In genomic region chr4:107921152-107921695, GRCm38 (mm10) we compare ENCODE assay signal across 11 mouse cellular contexts. TPM values are rescaled to one million over a fixed set of nuclear protein-coding genes. Genes with fewer than 3 reads are reported as not detected.
A peak's percentile ranks its signal among the peaks of the same experiment; 100 is the strongest.
DNase-seq lines count a peak whose midpoint lies in the region; ATAC-seq and TF ChIP-seq lines count a peak whose summit lies in the region.
"Had no signal": no experiment of that assay in that cellular context is flagged by ENCODE, and none has a peak within 500 bp of the region (broad histone marks: within the 10 kb centered on the region; RNA-seq: fewer than 3 reads in every experiment).

No protein-coding gene starts in this region.

- H3K9me3 ChIP-seq in MEL (replicated peaks; ENCODE audit: insufficient read depth, low read length), result no peaks in the 10 kb centered on the region
- no peaks in the 10 kb centered on the region for H3K9me3 ChIP-seq in liver, embryonic 12.5 days (replicated peaks)
- no peaks in the 10 kb centered on the region for H3K9me3 ChIP-seq in midbrain, embryonic 10.5 days (replicated peaks)
- H3K9me3 ChIP-seq: embryonic facial prominence, embryonic 15.5 days; lung, embryonic 15.5 days had no signal

- no peak for TF ChIP-seq RAD21 in MEL (IDR thresholded peaks at IDR 0.05; ENCODE audit: low read depth, low read length)

- peak in 1 of 2 experiments; percentile 11; a peak in 1 of 4 replicates for TF ChIP-seq EP300 in MEL (IDR thresholded peaks at IDR 0.05; ENCODE audit: low read depth in 1 of 2, low read length in 2 of 2)

- peaks cover 0 to 37% of the 10 kb centered on the region in 2 experiments; a peak in 2 of 4 replicates for H3K36me3 ChIP-seq in MEL (ENCODE audit: control insufficient read depth in 1 of 2, insufficient read depth in 2 of 2, low read length in 2 of 2)
- H3K36me3 ChIP-seq in liver, embryonic 12.5 days, result peaks cover 7% of the 10 kb centered on the region; the same call in 1 of the 2 replicates
- peaks cover 9% of the 10 kb centered on the region; the same call in 1 of the 2 replicates for H3K36me3 ChIP-seq in midbrain, embryonic 10.5 days
- H3K36me3 ChIP-seq in thymus, adult 2 months (ENCODE audit: control insufficient read depth, insufficient read depth, low read length), result no peaks in the 10 kb centered on the region
- H3K36me3 ChIP-seq: embryonic facial prominence, embryonic 15.5 days; lung, embryonic 15.5 days had no signal

- 67% methylated on average over 8 of the region's 8 CpGs for WGBS in liver, embryonic 12.5 days (ENCODE audit: insufficient replicate concordance)
- 93% methylated on average over 8 of the region's 8 CpGs for WGBS in midbrain, embryonic 10.5 days
- 80% methylated on average over 8 of the region's 8 CpGs for WGBS in thymus, adult 2 months

- H3K27me3 ChIP-seq in MEL (ENCODE audit: control insufficient read depth in 1 of 2, insufficient read depth in 2 of 2, low read length in 2 of 2), result no peaks in the 10 kb centered on the region
- H3K27me3 ChIP-seq in liver, embryonic 12.5 days (replicated peaks), result no peaks in the 10 kb centered on the region
- no peaks in the 10 kb centered on the region for H3K27me3 ChIP-seq in midbrain, embryonic 10.5 days (ENCODE audit: low read depth, poor library complexity, severe bottlenecking)
- no peaks in the 10 kb centered on the region for H3K27me3 ChIP-seq in thymus, adult 2 months (ENCODE audit: control insufficient read depth, insufficient read depth, low read length)
- H3K27me3 ChIP-seq: embryonic facial prominence, embryonic 15.5 days; lung, embryonic 15.5 days had no signal

- H3K4me3 ChIP-seq in MEL (ENCODE audit: control insufficient read depth in 1 of 2, insufficient read depth in 1 of 2, low read depth in 2 of 2, low read length in 2 of 2), result no peak overlapping the region
- peak overlapping the region; percentile 78 for H3K4me3 ChIP-seq in liver, embryonic 12.5 days
- H3K4me3 ChIP-seq in midbrain, embryonic 10.5 days, result no peak overlapping the region
- H3K4me3 ChIP-seq in thymus, adult 2 months (ENCODE audit: control insufficient read depth, insufficient read depth, low read length), result no peak overlapping the region

- peak overlapping the region; percentile 90 for H3K4me2 ChIP-seq in liver, embryonic 12.5 days

- DNase-seq in heart, adult 18-20 months, result peak; percentile 58 to 64
- no peak for DNase-seq in heart, adult 11 months
- DNase-seq in MEL (ENCODE audit: low read depth, low spot score), result peak; percentile 58
- peak; percentile 18 to 33 for DNase-seq in heart, postnatal 36 days
- no peak for DNase-seq in midbrain, embryonic 10.5 days (ENCODE audit: low spot score)
- DNase-seq in right cerebral cortex, adult 2 months (ENCODE audit: low spot score in 2 of 2), result no peak
- DNase-seq in thymus, adult 2 months, result no peak
- DNase-seq: thymus, postnatal 36 days had no signal

- H3K27ac ChIP-seq in MEL (ENCODE audit: control insufficient read depth, low read depth, low read length), result no peak overlapping the region
- peak overlapping the region; percentile 87 for H3K27ac ChIP-seq in liver, embryonic 12.5 days
- H3K27ac ChIP-seq in midbrain, embryonic 10.5 days (replicated peaks), result no peak overlapping the region
- H3K27ac ChIP-seq in thymus, adult 2 months (ENCODE audit: control insufficient read depth, insufficient read depth, low read length), result no peak overlapping the region
- H3K27ac ChIP-seq: embryonic facial prominence, embryonic 15.5 days; lung, embryonic 15.5 days had no signal

- H3K9ac ChIP-seq in MEL (ENCODE audit: control insufficient read depth, low read depth, low read length, poor library complexity, severe bottlenecking), result no peak overlapping the region
- H3K9ac ChIP-seq in liver, embryonic 12.5 days, result 0 out of 2 replicates have a peak overlapping the region, but pooled peaks have one; percentile 12
- H3K9ac ChIP-seq: embryonic facial prominence, embryonic 15.5 days had no signal

- H3K79me2 ChIP-seq in MEL (ENCODE audit: control insufficient read depth, insufficient read depth, low read length, poor library complexity), result peaks cover 3% of the 10 kb centered on the region; the same call in 1 of the 2 replicates

- no peak for TF ChIP-seq CTCF in MEL (IDR thresholded peaks at IDR 0.05 in 2 of 3, conservative IDR thresholded peaks at IDR 0.05 in 1 of 3; ENCODE audit: control insufficient read depth in 1 of 3, insufficient read depth in 1 of 3, low read depth in 2 of 3, low read length in 3 of 3, poor library complexity in 1 of 3, severe bottlenecking in 1 of 3)
- TF ChIP-seq CTCF in thymus, adult 2 months (IDR thresholded peaks at IDR 0.05; ENCODE audit: borderline replicate concordance, control insufficient read depth, extremely low read depth, insufficient read depth, low read length, poor library complexity), result no peak

- H3K4me1 ChIP-seq in MEL (ENCODE audit: control insufficient read depth in 1 of 2, insufficient read depth in 2 of 2, low read length in 2 of 2), result peaks cover 27 to 28% of the 10 kb centered on the region in 2 experiments
- peaks cover 47% of the 10 kb centered on the region for H3K4me1 ChIP-seq in liver, embryonic 12.5 days
- H3K4me1 ChIP-seq in midbrain, embryonic 10.5 days, result peaks cover 18% of the 10 kb centered on the region
- peaks cover 8% of the 10 kb centered on the region for H3K4me1 ChIP-seq in thymus, adult 2 months (replicated peaks; ENCODE audit: control insufficient read depth, insufficient read depth, low read length)

- no peak for TF ChIP-seq POLR2A in MEL (IDR thresholded peaks at IDR 0.05; ENCODE audit: control insufficient read depth in 1 of 2, insufficient read depth in 1 of 2, low read depth in 1 of 2, low read length in 2 of 2, poor library complexity in 1 of 2)
- no peak for TF ChIP-seq POLR2A in thymus, adult 2 months (IDR thresholded peaks at IDR 0.05; ENCODE audit: control insufficient read depth, extremely low read depth, insufficient read depth, low read length, poor library complexity)

- intact Hi-C loops in heart, postnatal 36 days (cut with DNase I), result loop anchor here (5.0 to 10.0 kb wide), 2 partner anchors 151 to 384 kb away; partner anchors contain the start of gene Zyg11b

- ATAC-seq in liver, embryonic 12.5 days, result no peak

TF ChIP-seq in MEL, 35 proteins besides CTCF, POLR2A, EP300 and RAD21:
- no peak for TF ChIP-seq USF1 (IDR thresholded peaks at IDR 0.05; ENCODE audit: low read depth, low read length)
- 0 out of 2 replicates have a peak, but pooled peaks have one; percentile 16 for TF ChIP-seq TCF12 (IDR thresholded peaks at IDR 0.05; ENCODE audit: low read depth, low read length)
TF ChIP-seq in MEL: peak in this region for 1.

RNA-seq across cellular contexts. Expression of gene Cpt2, which starts 2.2 kb away (rescaled TPM):
- total RNA-seq in heart, adult 18-20 months (2021), result 100 to 1,000 TPM; 298 to 310 TPM
- total RNA-seq in MEL (2012; rRNA removed), result 14.0 and 16.1 TPM in 2 replicates
- polyA plus RNA-seq in MEL (2012; ENCODE audit: insufficient read depth in 1 of 2, insufficient read length in 2 of 2, low read depth in 1 of 2, low replicate concordance in 2 of 2, missing spikeins in 1 of 2), result 10 to 100 TPM in 1 of 2 experiments, not detected in 1; 37.6 TPM
- 100 to 1,000 TPM; 308 to 324 TPM for total RNA-seq in heart, postnatal 36 days (2021)
- 40.1 and 42.7 TPM in 2 replicates for polyA plus RNA-seq in liver, embryonic 12.5 days (2016; fragmentation: Nextera tagmentation; extraction: Ambion mirVana)
- polyA plus RNA-seq in midbrain, embryonic 10.5 days (2016; fragmentation: Nextera tagmentation; extraction: Ambion mirVana), result 37.4 and 39.1 TPM in 2 replicates
- 46.6 and 75.0 TPM in 2 replicates for polyA plus RNA-seq in thymus, adult 2 months (2012; rRNA removed)

RNA-seq across cellular contexts. Expression of gene 0610037L13Rik, which starts 31.6 kb away (rescaled TPM):
- 10 to 100 TPM; 47.0 to 59.4 TPM for total RNA-seq in heart, adult 18-20 months (2021)
- total RNA-seq in MEL (2012; rRNA removed), result 54.6 and 65.0 TPM in 2 replicates
- polyA plus RNA-seq in MEL (2012; ENCODE audit: insufficient read depth in 1 of 2, insufficient read length in 2 of 2, low read depth in 1 of 2, low replicate concordance in 2 of 2, missing spikeins in 1 of 2), result 10 to 100 TPM in 1 of 2 experiments, not detected in 1; 35.5 TPM
- total RNA-seq in heart, postnatal 36 days (2021), result 10 to 100 TPM; 53.2 to 54.3 TPM
- 54.1 and 59.0 TPM in 2 replicates for polyA plus RNA-seq in liver, embryonic 12.5 days (2016; fragmentation: Nextera tagmentation; extraction: Ambion mirVana)
- 113 TPM in 2 replicates for polyA plus RNA-seq in midbrain, embryonic 10.5 days (2016; fragmentation: Nextera tagmentation; extraction: Ambion mirVana)
- polyA plus RNA-seq in thymus, adult 2 months (2012; rRNA removed), result 24.0 and 29.7 TPM in 2 replicates

RNA-seq across cellular contexts. Expression of gene Magoh, which starts 41.7 kb away (rescaled TPM):
- 10 to 100 TPM; 43.6 to 46.4 TPM for total RNA-seq in heart, adult 18-20 months (2021)
- 265 and 276 TPM in 2 replicates for total RNA-seq in MEL (2012; rRNA removed)
- 100 to 1,000 TPM in 1 of 2 experiments, not detected in 1; 207 TPM for polyA plus RNA-seq in MEL (2012; ENCODE audit: insufficient read depth in 1 of 2, insufficient read length in 2 of 2, low read depth in 1 of 2, low replicate concordance in 2 of 2, missing spikeins in 1 of 2)
- 10 to 100 TPM; 43.0 to 43.5 TPM for total RNA-seq in heart, postnatal 36 days (2021)
- polyA plus RNA-seq in liver, embryonic 12.5 days (2016; fragmentation: Nextera tagmentation; extraction: Ambion mirVana), result 140 and 151 TPM in 2 replicates
- 219 and 263 TPM in 2 replicates for polyA plus RNA-seq in midbrain, embryonic 10.5 days (2016; fragmentation: Nextera tagmentation; extraction: Ambion mirVana)
- 54.9 and 55.6 TPM in 2 replicates for polyA plus RNA-seq in thymus, adult 2 months (2012; rRNA removed)

RNA-seq across cellular contexts. Expression of gene Slc1a7, which starts 46.9 kb away (rescaled TPM):
- total RNA-seq in heart, adult 18-20 months (2021), result under 1 TPM in 1 of 2 experiments, not detected in 1; 0.10 TPM
- total RNA-seq in MEL (2012; rRNA removed), result not detected in 2 replicates
- polyA plus RNA-seq in MEL (2012; ENCODE audit: insufficient read depth in 1 of 2, insufficient read length in 2 of 2, low read depth in 1 of 2, low replicate concordance in 2 of 2, missing spikeins in 1 of 2), result under 1 TPM in 1 of 2 experiments, not detected in 1; 0.68 TPM
- total RNA-seq in heart, postnatal 36 days (2021), result under 1 TPM; 0.27 to 0.33 TPM
- not detected in 2 replicates for polyA plus RNA-seq in liver, embryonic 12.5 days (2016; fragmentation: Nextera tagmentation; extraction: Ambion mirVana)
- 0.07 TPM in 1 of 2 replicates, not detected in the other for polyA plus RNA-seq in midbrain, embryonic 10.5 days (2016; fragmentation: Nextera tagmentation; extraction: Ambion mirVana)
- 0.18 and 0.23 TPM in 2 replicates for polyA plus RNA-seq in thymus, adult 2 months (2012; rRNA removed)

Comparison
In these comparisons a context has a peak if more than half of its experiments do, and no peak if none do; other contexts are left out.
1. DNase-seq: peak in heart, adult 18-20 months (2 of 2), MEL (single experiment) and heart, postnatal 36 days (2 of 2); none in heart, adult 11 months (single experiment), midbrain, embryonic 10.5 days (single experiment), right cerebral cortex, adult 2 months (0 of 2) and thymus, adult 2 months (single experiment).